ENCODE assay signal across 20 mouse cellular contexts in genomic region chr7:144754722-144755121, GRCm38 (mm10). TPM values are rescaled to one million over a fixed set of nuclear protein-coding genes. Genes with fewer than 3 reads are reported as not detected.
DNase-seq lines count a peak whose midpoint lies in the region; ATAC-seq and TF ChIP-seq lines count a peak whose summit lies in the region.
"Had no signal": no experiment of that assay in that cellular context is flagged by ENCODE, and none has a peak within 500 bp of the region (broad histone marks: within the 10 kb centered on the region; RNA-seq: fewer than 3 reads in every experiment).

No protein-coding gene starts in this region.

- H3K9me3 ChIP-seq in heart, embryonic 11.5 days (replicated peaks; ENCODE audit: control insufficient read depth, low read length): no peaks in the 10 kb centered on the region
- H3K9me3 ChIP-seq in midbrain, embryonic 16.5 days (replicated peaks; ENCODE audit: control insufficient read depth, low read length, poor library complexity, severe bottlenecking): no peaks in the 10 kb centered on the region
- H3K9me3 ChIP-seq: embryonic facial prominence, embryonic 13.5 days; G1E; limb, embryonic 15.5 days; neural tube, embryonic 13.5 days had no signal

- intact Hi-C loops in heart, postnatal 10 days (cut with DNase I): no loop called here

- no peak for ATAC-seq in heart, embryonic 11.5 days (replicated peaks; ENCODE audit: insufficient number of reproducible peaks, low FRiP score, low TSS enrichment)
- no peak for ATAC-seq in midbrain, embryonic 16.5 days
- ATAC-seq: CD4-positive, CD25-positive, alpha-beta regulatory T cell, adult 4 months; hindbrain, postnatal 0 days had no signal

- H3K4me1 ChIP-seq in heart, embryonic 11.5 days (ENCODE audit: control insufficient read depth, insufficient read depth, low read length): peaks cover 13% of the 10 kb centered on the region
- H3K4me1 ChIP-seq in lung, adult 2 months (ENCODE audit: control insufficient read depth, insufficient read depth, low read length): peaks cover 8% of the 10 kb centered on the region
- H3K4me1 ChIP-seq in midbrain, embryonic 16.5 days (ENCODE audit: control insufficient read depth, insufficient read depth, low read length): no peaks in the 10 kb centered on the region; the same call in 1 of the 2 replicates
- H3K4me1 ChIP-seq: embryonic facial prominence, embryonic 13.5 days; neural tube, embryonic 13.5 days had no signal

- WGBS in heart, embryonic 11.5 days (ENCODE audit: insufficient replicate concordance): 82% methylated on average over 2 of the region's 2 CpGs
- 69% methylated on average over 2 of the region's 2 CpGs for WGBS in lung, adult 2 months
- WGBS in midbrain, embryonic 16.5 days: 84% methylated on average over 2 of the region's 2 CpGs

- no peak for TF ChIP-seq POLR2A in lung, adult 2 months (IDR thresholded peaks at IDR 0.05; ENCODE audit: borderline replicate concordance, extremely low read depth, low read depth, low read length)

- no peak overlapping the region for H3K9ac ChIP-seq in heart, embryonic 11.5 days (ENCODE audit: low read depth, low read length)
- H3K9ac ChIP-seq in midbrain, embryonic 16.5 days (ENCODE audit: low read depth, low read length): no peak overlapping the region
- H3K9ac ChIP-seq: embryonic facial prominence, embryonic 13.5 days; limb, embryonic 15.5 days; lung, embryonic 14.5 days; neural tube, embryonic 13.5 days had no signal

- H3K27ac ChIP-seq in heart, embryonic 11.5 days (ENCODE audit: low read depth, low read length): no peak overlapping the region
- H3K27ac ChIP-seq in midbrain, embryonic 16.5 days (ENCODE audit: low read length): no peak overlapping the region
- H3K27ac ChIP-seq: embryonic facial prominence, embryonic 13.5 days; heart, adult 2 months; hindbrain, postnatal 0 days; limb, embryonic 15.5 days; neural tube, embryonic 13.5 days had no signal

- peak; percentile 51 to 76 for DNase-seq in adrenal gland, adult (ENCODE audit: inconsistent age in 2 of 2, low spot score in 1 of 2)
- no peak for DNase-seq in adrenal gland, postnatal 4 days (ENCODE audit: low spot score in 2 of 2)
- DNase-seq in heart, postnatal 10 days: peak; percentile 24 to 42
- DNase-seq in lung, adult 18-20 months: peak; percentile 40 to 52
- DNase-seq in lung, adult 2 months: no peak
- no peak for DNase-seq in urinary bladder, postnatal 4 days (ENCODE audit: low spot score in 2 of 2)
- DNase-seq: cerebellum, adult 8-10 months; layer of hippocampus, postnatal 36 days; lung, embryonic 14.5 days; right cerebral cortex, postnatal 25 days had no signal

- H3K27me3 ChIP-seq in heart, embryonic 11.5 days (ENCODE audit: control insufficient read depth, insufficient read depth, low read length): peaks cover 4% of the 10 kb centered on the region
- H3K27me3 ChIP-seq in midbrain, embryonic 16.5 days (ENCODE audit: control insufficient read depth, insufficient read depth, low read depth, low read length): no peaks in the 10 kb centered on the region
- H3K27me3 ChIP-seq: embryonic facial prominence, embryonic 13.5 days; limb, embryonic 15.5 days; neural tube, embryonic 13.5 days had no signal

- H3K4me3 ChIP-seq in heart, embryonic 11.5 days (ENCODE audit: low read depth, low read length): no peak overlapping the region
- H3K4me3 ChIP-seq in lung, adult 2 months (replicated peaks; ENCODE audit: extremely low read depth, low read depth, low read length): no peak overlapping the region
- H3K4me3 ChIP-seq in midbrain, embryonic 16.5 days (ENCODE audit: low read depth, low read length): no peak overlapping the region
- H3K4me3 ChIP-seq: embryonic facial prominence, embryonic 13.5 days; heart, adult 2 months; limb, embryonic 15.5 days; neural tube, embryonic 13.5 days had no signal

- no peak for TF ChIP-seq CTCF in lung, adult 2 months (IDR thresholded peaks at IDR 0.05; ENCODE audit: insufficient read depth, low read length)

- no peaks in the 10 kb centered on the region for H3K36me3 ChIP-seq in heart, embryonic 11.5 days (ENCODE audit: control insufficient read depth, insufficient read depth, low read length)
- no peaks in the 10 kb centered on the region for H3K36me3 ChIP-seq in midbrain, embryonic 16.5 days (ENCODE audit: control insufficient read depth, insufficient read depth, low read length)
- H3K36me3 ChIP-seq: embryonic facial prominence, embryonic 13.5 days; limb, embryonic 15.5 days; neural tube, embryonic 13.5 days had no signal

- H3K4me2 ChIP-seq in heart, embryonic 11.5 days: no peak overlapping the region
- no peak overlapping the region for H3K4me2 ChIP-seq in midbrain, embryonic 16.5 days (ENCODE audit: low read length)
- H3K4me2 ChIP-seq: embryonic facial prominence, embryonic 13.5 days; limb, embryonic 15.5 days; lung, embryonic 14.5 days; neural tube, embryonic 13.5 days had no signal

RNA-seq across cellular contexts. Expression of gene Ano1, which starts 2.9 kb away (rescaled TPM):
- total RNA-seq in adrenal gland, postnatal 4 days (2021): 10 to 100 TPM; 22.7 to 29.3 TPM
- 10 to 100 TPM; 18.9 to 24.6 TPM for total RNA-seq in heart, postnatal 10 days (2021)
- 14.3 TPM in 2 replicates for polyA plus RNA-seq in heart, embryonic 11.5 days (2014; fragmentation: Nextera tagmentation; extraction: Ambion mirVana)
- polyA plus RNA-seq in lung, adult 2 months (2012; rRNA removed): 86.3 and 92.3 TPM in 2 replicates
- 9.8 and 11.2 TPM in 2 replicates for polyA plus RNA-seq in midbrain, embryonic 16.5 days (2015; fragmentation: Nextera tagmentation; extraction: Ambion mirVana)
- total RNA-seq: megakaryocyte-erythroid progenitor cell, adult 5-6 weeks had no signal

Comparison
In these comparisons a context has a peak if more than half of its experiments do, and no peak if none do; other contexts are left out.
1. DNase-seq: peak in adrenal gland, adult (2 of 2), heart, postnatal 10 days (2 of 2) and lung, adult 18-20 months (2 of 2); none in adrenal gland, postnatal 4 days (0 of 2), lung, adult 2 months (single experiment) and urinary bladder, postnatal 4 days (0 of 2).